Mouse (Mus musculus) yolk sac, embryonic 10.5 days (tissue): ENCODE data around the gene Trim2.
A peak's percentile ranks its signal among the peaks of the same experiment; 100 is the strongest.

Source experiments
- DNase-seq: peaks from one replicate; pipeline ENCODE4 v3.0.0-alpha.2; 2017; ENCODE audit warnings: low spot score

Gene Trim2

DNA sequence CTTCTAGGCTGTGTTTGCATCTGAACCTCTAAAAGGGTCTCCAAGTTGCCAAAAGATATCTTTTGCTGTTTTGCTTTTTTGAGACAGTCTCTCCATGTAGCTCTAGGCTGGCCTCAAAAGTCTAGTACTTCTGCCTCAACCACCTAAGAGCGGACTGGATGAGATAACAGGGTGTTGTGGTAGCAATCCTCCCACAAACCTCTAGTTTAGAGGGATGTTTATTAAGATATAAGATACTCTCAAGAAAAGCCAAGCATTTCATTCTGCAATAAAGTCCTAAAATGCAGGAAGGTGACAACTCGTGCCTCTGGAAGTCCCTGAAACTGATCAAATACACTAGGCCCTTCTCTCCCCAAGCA is 52.2 kb downstream of the Trim2 start:
- no peak for DNase-seq

DNA sequence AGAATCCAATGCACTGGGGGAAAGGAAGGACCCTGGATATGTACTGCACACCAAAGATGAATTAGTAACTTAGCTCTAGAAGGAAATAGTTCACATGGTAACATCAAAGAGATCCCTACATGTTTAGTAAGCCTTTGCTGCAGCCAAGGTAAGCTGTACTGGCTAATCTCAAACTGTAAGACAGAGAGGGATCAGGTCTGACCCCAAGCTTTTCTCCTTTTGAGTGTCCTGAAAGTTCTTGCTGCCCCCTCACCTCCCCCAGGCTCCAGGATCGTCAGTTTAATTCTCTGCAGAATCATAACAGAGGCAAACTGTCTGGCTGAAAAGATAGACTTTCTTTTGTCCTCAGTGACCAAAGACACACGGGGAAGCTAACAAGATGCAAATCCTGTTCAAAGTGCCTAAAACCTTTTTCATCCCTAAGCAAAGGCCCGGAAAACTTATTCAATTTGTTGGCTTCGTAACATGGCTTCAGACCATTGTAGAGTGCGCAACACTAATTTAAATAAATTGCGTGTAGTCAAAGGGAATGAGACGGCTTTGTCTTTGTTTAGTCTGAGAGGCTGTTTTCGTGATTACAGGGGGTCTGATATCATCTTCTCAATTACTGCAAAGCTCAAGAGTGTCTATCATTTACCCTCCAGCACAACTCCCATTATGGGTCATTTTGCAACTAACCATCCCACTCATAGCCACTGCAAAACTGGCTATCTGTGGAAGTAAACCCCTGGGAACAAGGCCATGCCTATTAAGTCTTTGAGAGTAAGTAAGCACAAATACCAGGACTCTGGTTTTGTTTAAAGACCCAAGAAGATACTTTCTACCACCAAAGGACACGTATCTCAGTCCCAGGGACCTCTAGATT is 52.8 kb downstream of the Trim2 start:
- DNase-seq: no peak

DNA sequence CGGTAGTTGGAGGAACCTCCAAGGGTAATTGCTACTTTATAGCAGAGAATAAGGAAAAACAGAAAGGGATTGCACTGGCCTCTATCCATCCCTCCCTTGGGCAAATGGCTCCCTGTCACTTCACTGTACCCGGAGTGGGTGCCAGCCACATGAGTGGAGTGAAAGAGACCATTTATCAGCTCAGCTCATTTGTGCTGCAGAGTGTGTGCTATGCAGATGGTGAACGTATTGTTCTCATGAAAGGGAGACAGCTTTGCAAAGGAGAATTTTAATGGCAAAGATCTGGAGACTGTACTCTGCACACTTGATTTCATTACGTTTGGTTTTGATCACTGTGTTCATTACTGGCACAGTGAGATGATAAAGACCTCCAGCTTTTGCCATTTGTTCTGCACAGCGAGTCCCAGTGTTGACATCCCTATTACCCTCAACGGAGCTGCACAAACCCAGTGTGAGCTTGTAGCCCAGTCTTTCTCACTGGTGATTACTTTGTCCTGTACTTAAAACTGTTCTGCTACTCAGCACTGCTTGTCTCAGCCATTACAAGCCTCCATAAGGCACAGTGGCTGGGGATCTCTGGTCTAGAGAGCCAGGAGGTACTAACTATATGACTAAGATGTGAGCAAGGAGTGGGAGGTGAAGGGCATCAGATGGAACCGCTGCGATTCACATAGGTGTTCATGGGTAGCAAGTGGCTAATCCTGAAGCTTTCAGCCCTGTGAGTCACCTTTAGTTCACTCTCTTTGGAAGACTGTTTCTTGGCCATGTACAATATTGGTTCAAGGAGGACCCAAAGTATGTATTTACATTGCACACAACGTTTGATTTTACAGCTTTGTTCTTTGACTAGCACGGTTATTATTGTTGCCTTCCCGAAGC is 53.7 kb downstream of the Trim2 start:
- DNase-seq: no peak

DNA sequence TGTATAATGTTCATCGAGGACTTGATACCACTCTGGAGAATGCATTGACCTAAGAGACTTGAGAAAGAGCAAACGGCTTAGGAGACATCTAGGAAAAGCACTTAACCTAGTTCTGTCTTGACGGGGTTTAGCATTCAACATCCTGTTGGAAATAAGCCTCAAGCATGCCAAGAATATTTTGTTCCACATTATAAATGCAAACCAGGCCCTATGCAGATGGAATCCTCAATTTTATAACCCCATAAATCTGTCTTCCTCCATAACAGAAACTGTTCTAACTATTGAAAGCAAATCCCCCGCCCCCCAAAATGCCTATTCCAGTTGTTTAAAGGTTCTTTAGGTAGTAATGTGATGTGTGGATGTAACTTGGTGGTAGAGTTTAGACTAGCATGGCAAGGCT is 55.0 kb downstream of the Trim2 start:
- DNase-seq: no peak

DNA sequence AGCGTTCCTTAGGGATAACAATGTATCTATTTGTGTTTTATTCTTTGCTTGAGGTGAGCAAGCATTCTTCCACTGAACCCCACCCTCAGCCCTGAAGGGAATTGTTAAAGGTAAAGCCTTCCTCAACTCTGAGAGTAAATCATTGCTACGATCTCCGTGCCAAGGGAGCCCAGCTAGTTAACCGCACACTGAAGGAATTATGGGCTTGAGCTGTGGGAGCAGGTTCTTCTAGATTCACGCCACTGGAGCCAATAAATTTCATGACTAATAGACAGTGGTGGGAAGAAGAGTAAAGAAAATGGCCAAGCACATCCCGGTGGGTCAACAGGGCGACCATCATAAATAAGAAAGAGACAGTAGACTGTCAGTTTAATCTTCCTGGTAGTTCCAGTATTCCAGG is 56.4 kb downstream of the Trim2 start:
- no peak for DNase-seq

DNA sequence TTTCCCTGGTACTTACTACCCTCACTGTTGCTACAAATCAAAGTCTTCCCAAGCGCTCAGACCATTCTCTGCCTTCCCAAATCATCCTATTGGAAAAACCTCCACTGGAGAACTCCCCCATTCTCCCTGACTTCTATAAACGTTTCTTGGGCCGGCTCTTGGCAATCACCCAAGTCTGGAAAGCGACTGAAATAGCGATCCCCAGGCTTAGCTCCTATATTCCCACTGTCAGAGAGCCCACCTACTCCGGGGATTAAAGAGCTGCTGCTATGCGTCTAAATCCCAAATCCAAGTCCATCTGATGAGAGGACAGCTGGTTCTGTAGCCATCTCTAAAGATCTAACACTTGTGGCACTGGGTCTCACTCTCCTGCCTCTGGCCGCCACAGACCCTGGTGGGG is 58.9 kb downstream of the Trim2 start:
- DNase-seq: no peak

DNA sequence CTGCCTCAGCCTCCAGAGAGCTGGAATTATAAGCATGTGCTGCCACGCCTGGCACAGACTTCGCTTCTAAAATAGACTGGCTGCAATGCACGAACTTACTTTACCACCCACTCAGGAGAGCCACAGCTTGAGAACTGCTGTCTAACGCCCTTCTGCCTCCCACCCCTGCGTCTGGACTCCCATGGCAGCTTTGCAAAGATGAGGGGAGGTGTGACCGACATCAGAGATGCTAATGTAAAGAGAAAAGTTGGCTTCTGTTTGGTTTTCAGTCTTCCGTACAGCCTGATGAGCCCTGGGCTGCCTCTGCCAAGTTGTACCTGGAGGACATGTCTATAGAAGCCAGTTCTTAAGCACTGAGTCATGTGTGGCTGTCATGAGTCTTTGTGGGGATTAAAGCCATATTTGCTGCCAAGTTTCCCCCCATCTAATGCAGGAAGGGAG is 60.2 kb downstream of the Trim2 start:
- no peak for DNase-seq

DNA sequence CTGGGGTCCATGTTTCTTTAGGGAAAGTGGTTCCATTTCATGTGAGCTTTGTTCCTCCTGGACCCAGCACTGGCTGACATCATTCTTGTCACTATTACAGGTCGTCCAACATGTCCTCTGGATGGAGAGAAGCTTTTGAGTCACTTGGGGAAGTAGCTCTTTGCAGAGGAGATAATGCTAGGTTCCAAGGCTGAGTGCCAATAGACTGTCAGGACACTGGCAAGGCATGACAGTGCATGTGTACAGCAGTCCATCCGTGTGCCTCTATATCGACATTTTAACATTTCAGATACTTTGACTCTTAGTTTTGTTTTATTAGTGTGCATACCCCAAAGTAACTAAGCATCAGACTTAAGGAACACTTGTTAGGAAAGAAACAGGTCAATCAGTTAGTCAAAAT is 63.6 kb downstream of the Trim2 start:
- DNase-seq: no peak

DNA sequence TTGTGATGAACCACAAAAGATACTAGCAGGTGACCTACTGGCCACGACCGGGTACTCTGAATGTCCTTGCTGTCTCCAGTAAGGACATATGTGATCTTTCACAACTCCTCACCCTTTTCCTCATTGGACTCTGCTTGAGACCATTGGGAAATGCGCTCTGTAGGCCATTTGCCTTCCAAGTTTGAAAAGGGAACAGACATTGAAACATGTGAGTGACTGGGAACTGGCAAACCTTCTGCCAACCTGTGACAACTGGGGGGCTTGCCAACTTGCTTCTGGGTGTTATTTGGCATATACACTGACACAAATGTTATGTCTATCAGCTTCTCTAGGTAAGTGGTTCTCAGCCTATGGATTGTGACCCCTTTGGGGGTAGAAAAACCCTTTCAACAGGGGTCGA is 64.2 kb downstream of the Trim2 start:
- DNase-seq: no peak

DNA sequence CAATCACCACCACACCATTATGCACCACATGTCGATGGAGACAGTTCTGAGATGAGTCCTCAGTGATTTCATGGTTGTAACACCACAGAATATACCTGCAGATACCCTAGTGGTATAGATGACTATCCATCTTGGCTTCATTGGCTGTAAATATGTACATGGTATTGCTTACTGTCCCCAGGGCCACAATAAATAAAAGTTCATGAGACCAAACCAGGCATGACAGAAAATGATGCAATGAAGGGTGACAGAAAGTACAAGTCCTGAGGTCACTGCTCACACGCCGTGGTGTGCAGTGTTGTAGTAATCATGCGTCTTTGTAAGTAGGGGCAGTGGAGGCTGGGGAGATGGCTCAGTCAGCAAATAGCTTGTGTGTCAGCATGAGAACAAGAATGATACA is 65.6 kb downstream of the Trim2 start:
- DNase-seq: no peak

DNA sequence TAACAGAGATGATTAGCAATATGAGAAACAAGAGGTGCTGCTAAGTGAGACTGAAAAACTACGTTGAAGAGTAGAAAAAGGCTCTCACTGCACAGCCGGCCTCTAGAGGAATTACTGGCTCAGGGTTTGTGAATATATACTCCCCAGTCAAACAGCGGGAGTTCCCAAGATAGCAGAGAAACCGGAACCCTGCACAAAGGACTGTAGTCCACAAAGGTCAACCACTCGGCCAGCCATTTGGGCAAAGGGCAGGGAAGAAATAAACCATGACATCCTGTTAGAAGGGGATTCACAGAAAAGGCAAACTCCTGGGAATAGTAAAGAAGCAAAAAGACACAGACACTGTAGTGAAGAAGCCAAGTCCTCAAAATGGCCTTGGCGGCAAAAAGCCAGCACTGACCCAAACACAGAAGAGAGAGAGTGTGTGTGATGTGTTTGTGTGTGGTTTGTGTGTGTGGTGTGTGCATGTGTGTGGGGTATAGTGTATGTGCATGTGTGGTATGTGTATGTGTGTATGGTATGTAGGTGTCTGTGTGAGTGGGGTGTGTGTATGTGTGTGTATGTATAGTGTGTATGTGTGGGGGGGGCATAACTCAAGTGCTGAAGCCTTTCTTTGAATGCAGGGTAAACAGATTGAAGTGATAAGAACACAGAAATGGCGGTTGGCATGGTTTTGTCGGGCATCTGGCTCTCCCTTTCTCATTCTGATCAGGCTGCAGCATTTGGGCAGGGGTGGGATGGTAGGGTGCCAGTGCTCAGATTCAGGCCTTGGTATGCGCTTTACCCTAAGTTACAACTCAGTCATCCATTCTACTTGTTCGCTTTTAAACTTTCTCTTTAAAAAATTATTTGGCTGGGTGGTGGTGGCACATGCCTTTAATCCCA is 71.0 kb downstream of the Trim2 start:
- peak; percentile 81 for DNase-seq

DNA sequence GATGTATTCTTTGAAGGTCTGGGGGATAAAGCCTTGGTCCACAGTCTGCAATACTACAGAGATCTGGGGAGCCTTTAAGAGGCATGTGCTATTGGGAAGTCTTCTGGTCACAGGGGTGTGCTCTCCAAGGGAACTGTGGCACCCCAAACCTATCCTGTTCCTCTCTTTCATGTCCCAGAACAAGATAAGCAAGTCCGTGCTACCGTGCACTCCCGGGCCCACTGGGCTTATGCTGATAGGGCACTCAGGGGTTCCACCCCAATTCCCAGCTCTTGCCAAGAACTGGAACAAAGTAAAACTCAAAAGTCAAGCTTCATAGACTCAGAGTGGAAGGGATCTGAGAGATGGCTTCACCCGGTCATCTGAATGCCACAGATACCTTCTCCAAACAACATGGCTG is 72.1 kb downstream of the Trim2 start:
- DNase-seq: no peak

DNA sequence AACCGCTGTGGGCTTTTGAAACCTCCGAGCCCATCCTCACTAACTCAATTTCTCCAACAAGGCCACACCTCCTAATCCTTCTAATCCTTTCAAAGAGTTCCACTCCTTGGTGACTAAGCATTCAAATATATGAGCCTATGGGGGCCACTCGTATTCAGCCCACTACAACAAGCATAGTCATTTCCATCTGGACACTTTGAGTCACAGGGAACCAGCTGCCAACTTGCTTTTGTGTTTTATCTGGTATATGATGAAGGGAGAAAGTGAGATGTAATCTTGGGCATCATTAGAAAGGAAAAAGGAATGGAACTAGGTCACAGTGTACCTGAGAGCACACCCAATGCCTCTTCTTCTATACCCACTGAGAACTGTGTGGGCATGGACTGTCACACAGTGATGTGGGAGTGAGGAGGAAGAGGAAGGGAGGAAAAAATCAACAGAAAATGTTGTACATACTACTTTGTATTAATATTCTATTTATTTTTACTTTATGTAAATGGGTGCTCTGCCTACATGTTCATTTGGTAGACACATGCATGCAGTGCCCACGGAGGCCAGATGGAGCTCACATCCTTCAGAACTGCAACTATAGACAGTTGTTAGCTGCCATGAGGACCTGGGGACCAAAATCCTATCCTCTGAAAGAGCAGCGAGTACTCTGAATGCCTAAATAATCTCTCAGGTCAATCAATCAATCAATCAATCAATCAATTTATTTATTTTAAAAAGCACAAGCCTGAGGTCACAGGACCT is 72.8 kb downstream of the Trim2 start:
- DNase-seq: no peak

DNA sequence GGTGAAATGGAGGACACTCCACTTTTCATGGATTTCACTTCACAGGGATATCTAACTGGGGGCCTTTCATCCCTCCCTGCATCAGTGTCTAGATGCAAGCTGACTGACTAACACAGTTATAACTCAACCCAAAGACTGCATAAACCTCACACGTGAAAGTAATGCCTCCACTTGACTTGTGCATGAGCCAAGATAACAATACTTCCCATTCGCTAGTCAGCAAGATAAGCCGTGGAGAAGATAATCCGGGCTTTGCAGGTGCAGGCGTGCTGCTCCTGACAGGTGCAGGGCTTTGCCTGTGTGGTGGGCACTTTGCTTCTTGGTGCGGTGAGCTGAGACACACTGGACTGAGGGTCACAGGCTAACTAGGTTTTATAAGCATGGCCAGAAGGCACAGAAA is 74.4 kb downstream of the Trim2 start:
- DNase-seq: no peak

DNA sequence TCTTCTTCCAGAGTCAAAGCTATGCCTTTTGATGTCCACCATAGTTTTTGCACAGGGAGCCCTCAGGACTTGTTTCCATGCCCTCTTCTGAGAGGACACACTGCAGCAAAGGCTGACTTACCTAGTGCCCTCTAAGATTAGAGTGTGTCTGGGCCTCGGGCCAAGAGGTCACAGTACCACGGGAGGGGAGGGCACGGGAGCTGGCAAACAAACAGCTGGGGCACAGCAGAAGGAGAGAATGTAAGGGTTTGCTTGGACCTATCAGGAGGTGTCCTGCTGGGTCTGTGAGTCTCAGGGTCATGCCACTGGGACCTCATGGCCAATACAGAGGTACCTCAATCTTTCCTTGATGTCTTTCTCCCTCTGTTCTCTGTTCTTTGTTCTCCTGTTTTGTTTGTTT is 75.7 kb downstream of the Trim2 start:
- DNase-seq: no peak

DNA sequence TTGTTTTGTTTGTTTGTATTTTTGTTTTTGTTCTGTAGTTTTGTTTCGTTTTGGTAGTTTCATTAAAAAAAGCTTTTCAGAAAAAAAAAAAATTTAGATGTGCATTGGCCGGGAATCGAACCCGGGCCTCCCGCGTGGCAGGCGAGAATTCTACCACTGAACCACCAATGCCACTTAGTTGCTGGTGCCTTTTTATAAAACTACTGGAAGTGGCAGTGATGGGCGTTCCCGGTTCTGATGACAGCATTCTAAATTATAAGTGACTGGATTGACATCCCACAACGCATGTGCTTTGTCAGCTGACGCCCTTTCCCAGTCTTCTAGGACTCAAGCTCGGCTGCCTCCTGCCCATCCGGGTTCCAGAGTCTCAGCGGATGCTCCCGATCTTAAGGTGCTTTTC is 77.8 kb downstream of the Trim2 start:
- no peak for DNase-seq

DNA sequence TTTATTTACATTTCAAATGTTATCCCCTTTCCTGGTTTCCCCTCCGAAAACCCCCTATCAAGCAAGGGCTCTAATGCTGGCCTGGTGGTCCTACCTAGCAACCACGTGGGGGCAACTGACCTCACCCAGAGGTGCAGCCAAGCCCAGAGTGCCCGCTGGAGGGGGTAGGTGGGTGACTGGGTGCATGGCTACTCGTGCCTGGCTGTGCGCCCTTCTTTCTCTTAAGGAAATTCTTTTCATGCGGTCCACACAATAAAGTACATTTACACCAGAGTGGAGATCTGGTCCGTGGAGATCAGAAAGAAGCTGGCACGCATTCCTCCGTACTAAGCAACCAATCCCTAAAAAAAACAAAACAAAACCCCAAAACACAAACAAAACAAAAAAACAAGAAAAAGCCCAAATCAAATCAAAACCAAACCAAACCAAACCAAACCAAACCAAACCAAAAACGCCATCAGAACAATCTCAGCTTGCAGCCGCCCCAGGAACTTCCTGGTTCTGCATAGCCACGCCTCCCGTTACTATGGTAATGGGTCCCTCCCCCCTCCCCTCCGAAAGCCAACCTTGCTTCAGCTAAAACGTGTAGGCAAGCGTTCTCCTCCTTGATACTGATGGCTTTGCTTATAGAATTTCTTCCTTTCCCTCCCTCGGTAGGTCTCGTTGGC is 78.3 kb downstream of the Trim2 start:
- peak; percentile 89 for DNase-seq

DNA sequence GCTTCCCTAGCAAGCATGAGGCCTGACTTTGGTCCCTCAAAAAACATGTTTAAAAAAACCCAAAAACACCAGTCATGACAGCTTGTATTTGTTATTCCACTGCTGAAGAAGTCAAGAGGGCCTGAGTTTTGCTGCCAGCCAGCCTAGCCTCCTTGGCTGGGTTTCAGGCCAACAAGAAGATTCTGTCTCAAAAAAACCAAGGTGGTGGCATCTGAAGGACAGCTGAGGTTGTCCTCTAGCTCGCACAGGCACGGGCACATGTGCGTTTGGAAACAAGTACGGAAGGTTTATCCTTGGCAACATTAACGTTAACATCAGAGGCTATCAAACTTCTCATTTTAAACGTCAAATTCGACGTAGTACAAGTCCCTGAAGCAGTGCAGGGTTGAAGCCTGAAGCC is 79.0 kb downstream of the Trim2 start:
- DNase-seq: no peak

DNA sequence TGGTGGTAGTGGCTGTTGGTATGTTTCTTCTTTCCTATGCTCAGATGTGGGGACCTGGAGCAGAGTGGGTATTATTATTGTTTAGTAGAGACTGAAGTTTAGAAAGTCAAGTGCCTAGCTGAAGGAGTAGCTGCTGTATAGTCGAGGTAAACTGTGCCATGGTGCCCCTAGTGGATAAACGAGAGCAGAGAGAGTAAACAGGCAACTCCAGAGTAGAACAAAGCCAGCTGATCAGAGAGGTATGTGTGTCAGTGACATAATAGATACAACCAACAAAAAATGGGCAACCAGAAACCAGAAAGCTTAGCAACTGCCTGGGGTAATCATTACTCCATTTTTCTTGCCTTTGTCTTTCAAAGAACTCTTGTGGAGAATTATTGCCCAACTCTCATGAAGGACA is 81.7 kb downstream of the Trim2 start:
- DNase-seq: no peak

DNA sequence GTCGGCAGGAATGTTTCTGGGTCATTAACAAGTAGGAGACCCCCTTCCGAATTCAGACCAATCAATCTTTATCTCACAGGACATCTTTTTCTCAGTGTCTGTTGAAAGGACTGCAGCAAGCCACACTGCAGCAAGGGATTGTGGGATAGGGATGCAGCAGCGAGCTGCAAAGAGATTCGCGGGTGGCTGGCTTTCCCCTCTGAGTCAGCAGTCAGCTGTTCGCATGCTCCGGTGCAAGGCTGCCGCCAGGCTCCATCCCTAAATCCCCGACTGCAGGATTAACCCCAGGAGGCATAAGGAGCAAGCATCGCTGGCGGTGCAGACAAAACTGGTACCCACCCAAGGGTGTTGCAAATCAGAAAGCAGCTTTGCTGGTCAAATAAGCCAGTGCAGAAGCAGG is 85.9 kb downstream of the Trim2 start:
- DNase-seq: peak; percentile 40

DNA sequence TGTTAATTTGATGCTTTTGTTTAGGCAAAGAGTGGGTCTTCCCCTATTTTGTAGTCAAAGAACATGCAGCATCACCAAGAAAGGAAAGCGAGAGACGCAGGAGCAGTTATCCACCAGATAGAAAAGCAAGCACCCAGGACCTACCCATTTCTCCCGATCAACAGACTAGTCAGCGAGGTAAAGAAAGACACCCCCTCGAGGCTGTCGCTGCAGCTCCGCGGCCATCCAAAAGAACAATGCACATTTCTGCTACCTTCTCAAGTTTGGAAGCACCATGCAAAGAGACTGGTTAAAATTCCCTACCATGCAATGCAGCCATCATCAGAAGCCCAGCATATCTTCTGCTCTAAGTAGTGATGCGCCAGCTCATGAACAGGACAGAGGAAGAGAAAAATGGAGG is 86.4 kb downstream of the Trim2 start:
- DNase-seq: no peak
